Mouse (Mus musculus): ENCODE measurements around the gene Npb. TPM values are rescaled to one million over a fixed set of nuclear protein-coding genes. Genes with fewer than 3 reads are reported as not detected.

The Npb gene
- total and polyA plus RNA-seq, 3 experiments = 0.27 to 1.7 TPM; not detected in 1

DNA sequence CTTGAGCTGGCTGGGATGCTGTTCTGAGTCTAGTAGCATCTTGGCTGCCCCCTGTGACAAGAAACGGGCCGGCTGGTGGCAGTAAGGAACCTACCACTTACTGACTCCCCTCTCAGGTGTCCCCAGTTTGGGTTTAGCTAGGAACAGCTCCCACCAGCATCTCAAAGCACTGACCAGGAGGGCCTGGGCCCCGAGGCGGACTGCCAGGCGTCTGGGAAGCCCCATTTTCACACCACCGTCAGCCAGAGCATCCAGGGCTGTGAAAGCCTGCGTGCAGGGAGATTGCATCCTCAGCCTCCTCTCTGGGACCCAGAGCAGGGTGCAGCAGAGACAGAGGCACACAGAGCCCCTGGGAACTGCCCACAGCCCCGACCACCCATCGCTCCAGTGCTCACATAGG lies 33.0 kb downstream of the Npb start:
- H3K4me1 ChIP-seq (ENCODE audit: control insufficient read depth in 1 of 2, insufficient read depth in 2 of 2, low read length in 2 of 2) = peaks cover 13 to 21% of the 10 kb centered on the region in 2 experiments
- no peak for TF ChIP-seq ZNF384 (IDR thresholded peaks at IDR 0.05; ENCODE audit: low read depth, low read length)
- TF ChIP-seq ETS1 (IDR thresholded peaks at IDR 0.05; ENCODE audit: low read depth, low read length) = no peak

DNA sequence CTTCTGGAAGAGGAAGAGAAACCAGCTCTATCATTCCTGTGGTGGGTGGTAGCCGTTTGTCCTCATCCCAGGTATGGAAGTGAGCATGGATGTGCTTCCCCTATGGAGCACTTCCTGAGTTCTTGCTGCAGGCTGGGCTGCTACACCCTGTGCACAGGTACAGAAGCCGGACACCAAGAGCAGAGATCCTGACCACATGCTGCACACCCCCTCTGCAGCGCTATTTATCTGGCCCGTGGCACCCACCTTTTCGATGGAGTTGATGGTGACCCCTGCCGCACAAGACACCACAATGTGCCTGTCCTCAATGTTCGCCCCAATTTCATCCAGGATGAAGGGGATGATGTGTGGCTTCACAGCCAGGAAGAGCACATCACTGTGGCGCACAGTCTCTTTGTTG lies 33.6 kb downstream of the Npb start:
- no peak overlapping the region for H3K27ac ChIP-seq (ENCODE audit: control insufficient read depth, low read depth, low read length)
- no peak for TF ChIP-seq EP300 (IDR thresholded peaks at IDR 0.05; ENCODE audit: low read depth in 1 of 2, low read length in 2 of 2)
- TF ChIP-seq MYB (IDR thresholded peaks at IDR 0.05; ENCODE audit: low read depth, low read length) = no peak
- no peak for TF ChIP-seq ZC3H11A (IDR thresholded peaks at IDR 0.05; ENCODE audit: low read depth, low read length)
- TF ChIP-seq RCOR1 (IDR thresholded peaks at IDR 0.05; ENCODE audit: low read depth, low read length) = no peak
- TF ChIP-seq TAL1 (IDR thresholded peaks at IDR 0.05; ENCODE audit: low read length) = no peak
- no peak for TF ChIP-seq TCF12 (IDR thresholded peaks at IDR 0.05; ENCODE audit: low read depth, low read length)
- TF ChIP-seq CHD2 (IDR thresholded peaks at IDR 0.05; ENCODE audit: low read length) = no peak
- TF ChIP-seq ZKSCAN1 (IDR thresholded peaks at IDR 0.05; ENCODE audit: low read depth, low read length) = no peak
- no peak for TF ChIP-seq POLR2AphosphoS2 (IDR thresholded peaks at IDR 0.05; ENCODE audit: low read length)
- DNase-seq (ENCODE audit: low read depth, low spot score) = no peak
- H3K4me1 ChIP-seq (ENCODE audit: control insufficient read depth in 1 of 2, insufficient read depth in 2 of 2, low read length in 2 of 2) = peaks cover 7 to 15% of the 10 kb centered on the region in 2 experiments
- H3K79me2 ChIP-seq (ENCODE audit: control insufficient read depth, insufficient read depth, low read length, poor library complexity) = no peaks in the 10 kb centered on the region
- H3K9ac ChIP-seq (ENCODE audit: control insufficient read depth, low read depth, low read length, poor library complexity, severe bottlenecking) = no peak overlapping the region
- no peaks in the 10 kb centered on the region for H3K9me3 ChIP-seq (replicated peaks; ENCODE audit: insufficient read depth, low read length)
- H3K27me3 ChIP-seq (ENCODE audit: control insufficient read depth in 1 of 2, insufficient read depth in 2 of 2, low read length in 2 of 2) = no peaks in the 10 kb centered on the region
- H3K36me3 ChIP-seq (ENCODE audit: control insufficient read depth in 1 of 2, insufficient read depth in 2 of 2, low read length in 2 of 2) = peaks cover 0 to 8% of the 10 kb centered on the region in 2 experiments; a peak in 2 of 4 replicates
- H3K4me3 ChIP-seq (ENCODE audit: control insufficient read depth in 1 of 2, insufficient read depth in 1 of 2, low read depth in 2 of 2, low read length in 2 of 2) = no peak overlapping the region

More for the DNA sequence above, 33.0 kb downstream of the Npb start:
- Histone ChIP-seq H3K9me3 (replicated peaks; ENCODE audit: insufficient read depth, low read length) (no peaks in the 10 kb centered on the region), H3K27ac (ENCODE audit: control insufficient read depth, low read depth, low read length) (no peak overlapping the region), H3K36me3 (ENCODE audit: control insufficient read depth in 1 of 2, insufficient read depth in 2 of 2, low read length in 2 of 2) (peaks cover 0 to 10% of the 10 kb centered on the region in 2 experiments; a peak in 2 of 4 replicates), H3K9ac (ENCODE audit: control insufficient read depth, low read depth, low read length, poor library complexity, severe bottlenecking) (no peak overlapping the region), H3K4me3 (ENCODE audit: control insufficient read depth in 1 of 2, insufficient read depth in 1 of 2, low read depth in 2 of 2, low read length in 2 of 2) (no peak overlapping the region), H3K27me3 (ENCODE audit: control insufficient read depth in 1 of 2, insufficient read depth in 2 of 2, low read length in 2 of 2) (no peaks in the 10 kb centered on the region), H3K79me2 (ENCODE audit: control insufficient read depth, insufficient read depth, low read length, poor library complexity) (no peaks in the 10 kb centered on the region)
- no peak for DNase-seq (ENCODE audit: low read depth, low spot score)

DNA sequence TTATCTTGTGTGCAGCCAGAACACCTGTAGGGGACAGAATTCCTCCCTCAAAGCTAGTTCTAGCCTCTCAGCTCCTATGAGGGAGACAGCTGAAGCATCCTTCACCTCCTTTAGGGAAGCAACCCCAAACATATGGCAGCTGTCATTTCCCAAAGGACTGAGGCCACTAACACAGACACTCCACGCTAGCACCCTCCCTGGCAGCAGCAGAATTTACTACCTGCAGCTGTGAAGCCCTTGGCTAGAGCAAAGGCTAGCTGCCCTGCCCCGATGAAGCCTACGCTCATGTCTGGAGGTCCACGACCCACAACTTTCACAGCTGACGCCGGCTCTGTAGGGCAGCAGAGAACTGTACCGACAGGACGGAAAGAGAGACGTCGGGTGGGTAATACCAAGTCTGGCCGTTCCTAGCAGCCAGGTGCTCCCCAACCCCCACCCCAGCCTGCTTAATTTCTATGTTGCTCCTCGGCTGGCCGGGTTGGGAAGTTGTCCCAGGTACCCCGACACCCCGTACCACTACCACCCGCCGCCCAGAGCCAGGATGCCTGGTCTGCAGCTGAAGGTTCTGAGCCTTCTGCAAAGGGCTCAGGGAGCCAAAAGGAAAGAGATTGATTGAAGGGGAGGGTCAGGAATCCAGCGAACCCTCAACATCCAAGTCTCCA lies 34.8 kb downstream of the Npb start:
- H3K27me3 ChIP-seq (ENCODE audit: control insufficient read depth in 1 of 2, insufficient read depth in 2 of 2, low read length in 2 of 2) = no peaks in the 10 kb centered on the region
- TF ChIP-seq TAL1 (IDR thresholded peaks at IDR 0.05; ENCODE audit: low read length) (no peak), POLR2A (IDR thresholded peaks at IDR 0.05; ENCODE audit: control insufficient read depth in 1 of 2, insufficient read depth in 1 of 2, low read depth in 1 of 2, low read length in 2 of 2, poor library complexity in 1 of 2) (0 out of 4 replicates have a peak, but pooled peaks of 1 of the 2 experiments have one; percentile 4), KAT2A (conservative IDR thresholded peaks at IDR 0.05; ENCODE audit: low read depth, low read length) (no peak)
- peak overlapping the region; percentile 54 to 58 for H3K4me3 ChIP-seq (ENCODE audit: control insufficient read depth in 1 of 2, insufficient read depth in 1 of 2, low read depth in 2 of 2, low read length in 2 of 2)
- H3K36me3 ChIP-seq (ENCODE audit: control insufficient read depth in 1 of 2, insufficient read depth in 2 of 2, low read length in 2 of 2) = peaks cover 0 to 8% of the 10 kb centered on the region in 2 experiments; a peak in 2 of 4 replicates
- H3K79me2 ChIP-seq (ENCODE audit: control insufficient read depth, insufficient read depth, low read length, poor library complexity) = no peaks in the 10 kb centered on the region
- H3K9me3 ChIP-seq (replicated peaks; ENCODE audit: insufficient read depth, low read length) = no peaks in the 10 kb centered on the region
- peak overlapping the region; percentile 74 for H3K9ac ChIP-seq (ENCODE audit: control insufficient read depth, low read depth, low read length, poor library complexity, severe bottlenecking)
- H3K4me1 ChIP-seq (ENCODE audit: control insufficient read depth in 1 of 2, insufficient read depth in 2 of 2, low read length in 2 of 2) = peaks cover 7 to 15% of the 10 kb centered on the region in 2 experiments
- no peak for DNase-seq (ENCODE audit: low read depth, low spot score)
- no peak overlapping the region for H3K27ac ChIP-seq (ENCODE audit: control insufficient read depth, low read depth, low read length)

Measured in MEL (cell line).